Mouse (Mus musculus): ENCODE measurements around the gene Erfe.
A peak's percentile ranks its signal among the peaks of the same experiment; 100 is the strongest.

Gene Erfe

DNA sequence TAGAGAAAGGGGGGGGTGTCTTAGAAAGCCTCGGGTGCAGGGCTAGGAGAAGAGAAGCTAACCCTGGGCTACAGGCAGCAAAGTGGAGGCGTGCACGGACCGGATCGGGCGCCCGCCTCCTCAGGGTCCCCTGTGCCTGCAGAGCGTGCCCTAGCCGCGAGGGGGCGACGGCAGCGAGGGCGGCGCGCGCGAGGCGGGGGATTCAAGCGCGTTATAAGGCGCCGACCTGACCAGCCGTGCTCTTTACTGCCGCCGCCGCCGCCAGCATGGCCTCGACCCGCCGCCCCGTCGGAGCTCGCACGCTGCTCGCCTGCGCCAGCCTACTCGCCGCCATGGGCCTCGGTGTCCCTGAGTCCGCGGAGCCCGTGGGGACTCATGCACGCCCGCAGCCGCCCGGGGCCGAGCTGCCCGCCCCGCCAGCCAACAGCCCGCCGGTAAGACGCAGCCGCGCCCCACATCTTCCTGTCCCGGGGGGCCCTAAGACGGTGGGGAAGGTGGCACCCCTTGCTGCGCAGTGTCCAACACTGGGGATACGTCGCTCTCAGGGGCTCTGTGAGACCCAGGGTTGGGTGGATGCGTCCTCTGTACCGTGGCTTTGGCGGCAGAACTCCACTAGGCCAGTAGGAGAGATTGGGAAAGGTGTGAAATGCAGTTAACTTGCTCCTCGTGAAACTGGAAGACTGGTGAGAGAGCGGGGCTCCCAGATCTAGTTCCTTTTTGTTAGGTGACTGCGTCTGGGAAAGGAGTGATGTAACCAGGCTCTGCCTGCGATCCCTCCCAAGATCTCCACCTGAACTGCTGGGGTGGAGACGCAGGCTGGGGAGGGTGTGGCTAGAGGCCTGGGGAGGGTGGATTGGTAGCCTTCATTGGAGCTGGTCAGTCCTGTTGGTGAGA, at the start of gene Erfe:
Gene Erfe, plus strand, starts transcription at position 216 of the 894 bp plus-strand sequence.
- peak; percentile 50 for DNase-seq (ENCODE audit: low read depth, low spot score)

DNA sequence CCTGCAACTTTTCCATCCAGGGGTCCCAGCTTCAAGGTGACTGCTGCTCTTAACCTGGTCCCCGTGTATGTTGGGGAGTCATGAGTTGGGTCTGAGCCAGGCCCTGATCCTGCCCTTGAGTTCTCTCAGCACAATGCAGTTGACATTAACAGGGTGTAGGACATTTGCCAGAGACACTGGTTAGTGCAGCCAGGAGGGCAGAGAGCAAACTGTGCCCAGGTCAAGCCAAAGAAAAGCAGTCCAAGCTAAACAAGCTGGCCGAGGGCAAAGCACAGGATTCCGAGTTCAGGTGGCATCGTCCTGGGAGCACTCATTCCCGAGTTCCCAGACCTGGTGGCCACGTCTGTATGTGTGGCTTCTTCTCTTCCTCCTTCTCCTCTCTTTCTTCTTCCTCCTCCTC, 48.6 kb upstream of the Erfe start:
- DNase-seq (ENCODE audit: low read depth, low spot score), result no peak

GRCm38 (mm10) chr1:91321760-91322438, 44.3 kb upstream of the Erfe start, which contains the start of gene Espnl:
Gene Espnl, plus strand, starts transcription at chr1:91322075.
- DNase-seq (ENCODE audit: low read depth, low spot score), result no peak

DNA sequence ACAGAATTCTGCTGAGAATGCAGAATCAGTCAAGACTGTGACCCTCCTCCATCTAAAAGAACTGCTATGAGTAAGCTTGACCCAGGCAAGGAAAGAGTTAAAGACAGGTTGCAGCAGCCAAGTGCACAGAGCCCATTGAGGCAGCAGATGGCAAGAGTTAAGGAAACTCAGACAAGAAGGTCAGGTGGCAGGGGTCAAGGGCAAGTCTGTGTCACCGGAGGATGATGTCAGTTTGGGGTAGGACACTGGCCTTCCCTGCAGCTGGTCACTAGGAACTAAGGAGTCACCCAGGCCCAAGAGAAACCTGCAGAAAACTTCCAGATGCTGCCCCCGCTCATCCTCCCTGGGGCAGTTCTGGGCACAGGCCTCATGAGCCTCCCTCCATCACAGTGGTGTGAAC, 41.6 kb upstream of the Erfe start:
- no peak for DNase-seq (ENCODE audit: low read depth, low spot score)

DNA sequence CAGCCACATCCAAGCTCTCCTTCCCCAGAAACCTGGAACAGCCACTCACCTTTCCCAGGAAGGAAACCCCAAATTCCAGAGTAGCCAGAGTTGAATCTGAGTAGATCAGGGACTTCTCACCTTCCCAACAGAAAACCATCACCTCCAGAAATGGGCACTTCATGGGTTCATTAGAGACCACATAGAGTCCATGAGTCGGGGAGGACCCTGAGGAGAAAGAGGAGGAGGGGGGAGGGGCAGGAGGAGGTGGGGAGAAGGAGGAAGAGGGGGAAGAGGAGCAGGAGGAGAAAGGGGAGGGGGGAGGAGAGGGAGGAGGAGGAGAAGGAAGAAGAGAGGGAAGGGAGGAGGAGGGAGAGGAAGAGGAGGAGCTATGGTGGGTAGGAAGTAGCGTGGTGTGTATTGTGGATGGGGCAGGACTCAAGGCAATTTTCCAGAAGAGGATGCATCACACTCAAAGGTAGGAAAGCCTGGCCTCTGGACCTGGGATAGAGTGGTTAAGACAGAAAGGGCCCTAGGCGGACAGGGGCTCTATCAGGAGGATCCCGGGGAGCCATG, 40.7 kb upstream of the Erfe start:
- DNase-seq (ENCODE audit: low read depth, low spot score), result no peak

DNA sequence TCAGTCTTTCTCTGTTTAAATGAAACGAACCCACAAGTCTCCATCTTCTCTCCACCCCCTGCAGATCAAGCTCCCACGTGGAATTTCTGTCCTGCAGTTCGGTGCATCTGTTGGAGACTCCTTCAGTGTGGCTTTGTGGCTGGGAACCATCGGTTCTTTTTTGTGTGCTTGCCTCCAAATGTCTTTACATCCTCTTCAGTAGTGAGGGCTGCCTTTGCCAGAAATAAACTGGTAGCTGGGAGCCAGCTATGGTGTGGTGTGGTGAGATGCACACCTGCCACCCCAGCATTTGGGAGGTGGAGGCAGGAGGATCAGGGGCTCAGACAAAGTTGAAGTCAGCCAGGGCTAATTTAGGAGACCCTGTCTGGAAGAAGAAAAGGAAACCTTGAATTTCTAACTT, 34.1 kb upstream of the Erfe start:
- no peak for DNase-seq (ENCODE audit: low read depth, low spot score)

GRCm38 (mm10) chr1:91333582-91333981, 32.6 kb upstream of the Erfe start:
- no peak for DNase-seq (ENCODE audit: low read depth, low spot score)

DNA sequence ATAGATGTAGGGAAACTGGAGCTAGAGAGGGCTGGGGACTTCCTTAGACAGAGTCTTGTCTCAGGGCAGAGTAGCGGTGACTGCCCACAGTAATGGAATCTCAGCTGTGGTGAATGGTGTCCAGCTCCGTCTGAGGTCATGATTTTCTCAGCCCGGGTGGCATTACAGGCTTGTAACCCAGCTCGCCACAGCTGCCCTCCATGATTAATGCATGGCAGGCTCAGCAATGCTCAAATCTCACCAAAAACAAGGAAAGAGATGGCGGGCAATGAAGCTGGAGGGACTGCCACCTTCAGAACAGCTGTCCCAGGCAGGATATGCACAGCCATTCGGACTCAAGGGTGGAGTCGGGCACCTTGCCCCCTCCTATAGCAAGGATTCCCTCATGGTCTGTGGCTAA, 28.9 kb upstream of the Erfe start:
- DNase-seq (ENCODE audit: low read depth, low spot score), result no peak

- no peak for DNase-seq (ENCODE audit: low read depth, low spot score)
These were observed 22.2 kb upstream of the Erfe start for GRCm38 (mm10) chr1:91344001-91344400.

DNA sequence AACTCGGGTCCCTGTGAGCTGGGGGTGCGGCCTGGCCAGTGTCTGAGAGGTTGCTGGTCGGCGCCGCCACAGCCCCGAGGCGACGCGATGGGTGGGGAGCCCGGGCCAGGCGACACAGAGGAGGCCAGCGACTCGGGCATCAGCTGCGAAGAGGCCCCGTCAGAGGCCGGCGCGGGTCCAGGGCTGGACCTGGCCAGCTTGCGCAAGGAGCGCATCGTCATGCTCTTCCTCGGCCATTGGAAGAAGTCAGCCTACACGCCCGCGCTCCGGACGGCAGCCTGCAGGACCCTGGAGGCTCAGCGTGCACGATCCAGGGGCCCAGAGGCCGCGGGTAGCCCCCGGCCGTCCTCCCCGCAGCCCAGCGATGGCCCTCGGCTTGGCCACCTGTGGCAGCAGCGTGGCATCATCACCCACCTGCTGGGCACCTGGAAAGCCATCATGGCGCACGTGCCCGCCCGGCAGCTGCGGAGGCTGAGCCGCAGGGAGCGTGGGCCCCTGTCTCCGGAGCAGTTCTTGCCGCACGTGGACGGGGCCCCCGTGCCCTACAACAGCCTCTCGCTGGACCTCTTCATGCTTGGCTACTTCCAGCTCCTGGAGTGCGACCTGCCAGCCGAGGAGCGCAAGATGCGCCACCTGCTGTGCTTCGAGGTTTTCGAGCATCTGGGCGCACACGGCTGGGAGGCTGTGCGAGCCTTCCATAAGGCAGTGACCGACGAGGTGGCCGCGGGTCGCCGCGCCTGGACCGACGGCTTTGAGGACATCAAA, 21.1 kb upstream of the Erfe start:
- no peak for DNase-seq (ENCODE audit: low read depth, low spot score)

GRCm38 (mm10) chr1:91346892-91347291, 19.3 kb upstream of the Erfe start:
- DNase-seq (ENCODE audit: low read depth, low spot score), result peak; percentile 61

GRCm38 (mm10) chr1:91350841-91351240, 15.4 kb upstream of the Erfe start, which contains the start of gene Klhl30:
Gene Klhl30, plus strand, starts transcription at chr1:91351016.
- DNase-seq (ENCODE audit: low read depth, low spot score), result no peak

DNA sequence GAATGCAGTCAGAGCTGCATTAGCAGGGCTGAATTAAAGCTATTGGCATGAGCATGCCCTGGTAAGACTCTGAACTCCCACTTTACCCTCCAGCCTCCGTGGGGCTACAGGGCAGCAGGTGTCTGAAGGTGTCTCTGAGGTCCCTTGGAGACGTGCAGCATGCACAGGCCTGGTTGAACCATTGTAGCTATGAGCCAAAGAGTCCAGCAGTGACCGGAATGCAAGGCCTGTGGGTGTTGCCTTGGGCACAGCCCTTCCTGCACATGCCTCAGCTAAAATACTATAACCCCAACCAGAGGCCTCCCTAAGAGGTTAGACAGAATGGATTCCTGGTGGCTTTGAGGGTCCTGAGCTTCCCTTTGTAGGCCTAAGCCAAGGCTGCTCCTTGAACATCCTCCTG, 15.0 kb upstream of the Erfe start:
- no peak for DNase-seq (ENCODE audit: low read depth, low spot score)

GRCm38 (mm10) chr1:91352277-91352676, 14.0 kb upstream of the Erfe start:
- DNase-seq (ENCODE audit: low read depth, low spot score), result no peak

- no peak for DNase-seq (ENCODE audit: low read depth, low spot score)
These were observed 10.1 kb upstream of the Erfe start for GRCm38 (mm10) chr1:91356105-91356504.

DNA sequence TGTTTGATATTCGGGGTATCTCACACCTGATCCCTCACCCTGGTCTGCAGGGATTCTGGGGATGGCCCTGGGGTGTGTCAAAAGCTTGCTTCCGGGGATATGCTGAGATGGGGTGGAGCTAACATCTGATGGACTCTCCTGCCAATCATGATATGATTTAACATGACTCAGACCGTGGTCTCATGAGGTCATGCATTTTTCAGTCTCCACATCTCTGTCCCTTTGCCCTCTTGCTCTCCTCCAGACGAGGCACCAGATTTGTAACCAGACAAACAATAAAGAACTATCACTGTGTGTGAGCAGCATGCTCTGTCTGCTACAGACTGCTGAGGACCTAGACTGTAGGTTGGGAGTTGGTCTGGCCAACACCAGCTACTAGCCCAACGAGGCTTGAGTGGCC, 4.1 kb upstream of the Erfe start:
- DNase-seq (ENCODE audit: low read depth, low spot score), result no peak

DNA sequence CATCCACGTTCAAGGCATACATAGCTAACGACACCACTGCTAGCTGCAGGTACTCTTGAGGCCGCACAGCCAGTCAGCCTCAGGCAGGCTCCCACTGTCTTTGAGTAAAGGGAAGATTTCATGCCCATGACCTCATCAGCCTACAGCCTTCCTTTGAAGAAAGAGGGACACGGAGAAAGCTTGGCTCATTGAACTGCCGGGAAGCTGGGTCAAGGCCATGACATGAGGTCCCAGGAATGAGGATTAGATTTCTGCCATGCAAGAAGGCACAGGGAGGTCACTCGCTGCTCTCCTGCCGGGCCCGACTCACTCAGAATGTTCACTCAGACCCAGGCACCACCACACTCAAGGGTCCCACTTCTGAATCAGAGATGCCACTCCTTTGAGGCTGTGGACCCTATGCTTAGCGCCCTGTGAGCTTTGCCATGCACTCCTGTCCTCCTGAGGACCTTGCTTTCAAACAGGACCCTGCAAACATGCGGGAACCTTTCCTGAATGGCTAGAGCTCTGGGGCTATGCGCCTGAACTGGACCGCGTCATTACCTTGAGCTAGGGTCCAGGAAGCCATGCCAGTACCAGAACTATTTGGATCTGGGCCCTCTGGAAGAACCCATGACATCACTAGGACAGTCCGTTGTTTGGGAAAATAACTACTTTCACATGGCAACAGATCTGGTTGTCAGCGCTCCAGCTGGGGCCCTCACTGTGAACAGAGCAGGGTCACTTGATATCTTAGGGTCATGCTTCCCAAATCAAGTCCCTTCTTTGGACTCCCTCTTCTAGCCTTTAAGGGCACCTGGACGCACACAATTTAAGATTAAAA, 1.2 kb upstream of the Erfe start:
- DNase-seq (ENCODE audit: low read depth, low spot score), result no peak

GRCm38 (mm10) chr1:91365816-91366214, 415 bp upstream of the Erfe start:
- DNase-seq (ENCODE audit: low read depth, low spot score), result no peak

DNA sequence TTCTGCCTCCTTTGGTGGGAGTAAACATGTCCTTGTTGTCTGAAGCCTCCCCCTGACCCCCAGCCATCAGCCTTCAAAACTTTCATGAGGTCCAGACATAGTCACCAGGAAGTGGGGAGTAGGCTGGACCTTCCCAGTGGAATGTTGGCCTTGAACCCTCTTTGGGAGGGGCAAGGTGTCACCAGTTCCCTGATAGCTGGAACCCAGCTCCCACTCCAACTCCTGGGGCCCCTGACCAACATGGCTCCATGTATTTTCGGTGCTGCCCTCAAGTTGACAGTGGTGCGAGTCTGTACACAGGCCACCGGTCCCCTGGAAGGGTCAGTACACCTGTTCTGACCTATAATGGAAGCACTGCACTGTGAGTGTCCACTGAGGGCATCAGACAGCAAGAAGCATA, 1.1 kb downstream of the Erfe start:
- no peak for DNase-seq (ENCODE audit: low read depth, low spot score)

- DNase-seq (ENCODE audit: low read depth, low spot score), result no peak
These were observed 3.2 kb downstream of the Erfe start for GRCm38 (mm10) chr1:91369408-91369807.

- DNase-seq (ENCODE audit: low read depth, low spot score), result no peak
These were observed 3.8 kb downstream of the Erfe start for GRCm38 (mm10) chr1:91370055-91370454.

All from retina, postnatal 7 days (tissue).